Mouse (Mus musculus) thymus, postnatal 36 days (tissue): ENCODE data around the gene Lce1j.
"Not testable (repeated sequence)": the region's sequence is repeated elsewhere in the genome, so short reads cannot be mapped to it uniquely, and the experiment has no call there.

Source experiments
- DNase-seq, 2 experiments: peaks; one replicate each; pipeline ENCODE4 v3.0.0; 2022; ENCODE audit warnings: mixed read lengths in 2 of 2

The Lce1j gene

GRCm38 (mm10) chr3:92790414-92790813 lies at the start of gene Lce1j:
TSS of gene Lce1j (minus strand) at chr3:92790514.
- no peak for DNase-seq

- DNase-seq, result no peak
Measured at GRCm38 (mm10) chr3:92827108-92827507, 36.8 kb upstream of the Lce1j start, which contains the start of gene Kprp. TSS of gene Kprp (minus strand) at chr3:92827247.

DNA sequence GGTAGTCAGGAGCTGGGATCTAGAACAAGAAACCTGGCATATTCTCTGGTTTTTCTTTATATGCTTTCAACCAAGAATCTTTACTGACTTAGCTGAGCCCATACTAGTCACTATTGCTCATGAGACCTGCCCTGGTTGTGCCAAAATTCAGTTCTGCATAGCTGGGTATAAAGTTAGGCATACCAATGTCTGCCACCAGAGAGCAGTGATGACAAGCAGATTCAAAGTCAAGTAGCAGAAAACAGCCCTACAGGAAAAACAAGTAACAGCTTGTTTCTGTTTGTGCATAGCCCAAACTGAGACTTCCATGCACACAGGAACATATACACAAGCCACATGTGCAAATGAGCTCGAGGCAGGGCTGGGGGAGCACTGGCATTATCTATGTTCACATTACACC lies 35.5 kb upstream of the Lce1j start:
- DNase-seq, result no peak

DNA sequence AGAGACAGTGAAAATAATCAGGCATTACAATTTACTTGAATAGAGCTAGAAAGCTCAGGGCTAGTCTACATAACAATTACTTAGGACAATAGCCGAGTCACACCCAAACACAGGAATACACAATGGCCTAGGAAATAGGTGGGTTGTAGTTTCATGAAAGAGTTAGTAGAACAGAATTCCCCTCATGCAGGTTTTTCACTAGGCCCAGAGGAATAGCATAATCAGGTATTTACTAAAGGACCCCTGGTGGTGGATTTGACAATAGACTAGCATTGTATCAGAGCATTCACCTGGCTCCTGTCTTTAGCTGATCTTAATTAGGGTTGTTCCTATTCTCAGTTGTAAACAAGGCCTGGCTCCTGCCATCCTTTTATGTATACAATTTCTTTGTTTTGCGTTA lies 25.7 kb upstream of the Lce1j start:
- DNase-seq, result not testable (repeated sequence)

DNA sequence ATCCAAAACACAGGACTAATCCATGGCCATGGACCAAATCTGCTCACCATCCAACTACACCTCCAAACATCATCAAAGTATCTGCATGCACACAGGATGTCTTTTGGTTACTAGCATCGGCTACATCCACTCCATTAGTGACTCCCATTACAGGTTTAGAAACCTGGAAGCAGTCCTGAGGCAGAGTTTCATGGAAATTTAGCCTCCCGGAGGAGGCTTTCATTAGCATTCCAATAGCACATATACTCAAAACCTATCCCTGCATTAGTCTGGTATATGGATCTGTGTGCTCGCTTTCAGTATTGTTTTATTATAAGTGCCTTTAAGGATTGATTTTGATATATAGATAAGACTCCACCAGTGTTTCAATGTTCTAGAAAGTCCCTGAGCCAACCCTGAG lies 25.3 kb upstream of the Lce1j start:
- DNase-seq, result no peak

DNA sequence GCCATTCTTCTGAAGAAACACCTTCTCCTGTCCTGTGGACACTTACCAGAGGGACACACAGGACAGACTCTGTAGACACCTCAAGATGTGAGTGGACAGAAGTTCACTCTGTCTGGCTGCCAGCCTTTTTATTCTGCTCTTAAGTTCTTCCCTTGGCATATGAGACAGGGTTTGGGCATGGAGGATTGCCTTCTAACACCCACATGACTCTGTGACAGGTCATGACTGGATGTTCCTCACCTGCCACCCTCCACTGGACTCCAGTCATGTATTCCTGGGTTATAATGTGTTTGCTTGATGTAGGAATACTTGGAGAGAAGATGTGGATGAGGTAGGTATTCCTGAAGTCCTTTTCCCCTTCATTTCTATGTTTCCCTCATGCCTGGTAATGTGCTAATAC lies 17.5 kb upstream of the Lce1j start, which contains the start of gene Lce1k:
Lce1k (minus strand) TSS at position 101 of the 400 bp plus-strand sequence.
- no peak for DNase-seq

- DNase-seq, result no peak
Measured at GRCm38 (mm10) chr3:92778799-92779198, 11.5 kb downstream of the Lce1j start, which contains the start of gene Lce1i. TSS of gene Lce1i (minus strand) at chr3:92778899.

DNA sequence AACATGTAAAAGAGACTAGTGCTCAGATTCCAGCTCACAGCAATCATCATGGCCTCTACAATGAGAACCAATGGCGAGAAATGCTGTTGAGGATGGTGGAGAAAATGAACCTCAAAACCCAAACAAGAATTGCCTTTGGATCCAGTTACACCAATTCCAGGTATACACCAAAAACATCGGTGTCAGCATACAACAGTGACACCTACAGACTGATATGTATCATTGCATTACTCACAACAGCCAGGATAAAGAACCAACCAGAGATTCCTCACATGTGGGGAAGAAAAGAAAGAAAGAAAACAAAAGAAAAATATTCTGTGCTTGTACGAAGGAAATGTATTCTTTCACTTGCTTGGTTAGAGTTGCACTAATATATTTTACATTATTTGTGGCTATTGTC lies 18.7 kb downstream of the Lce1j start:
- DNase-seq, result no peak

DNA sequence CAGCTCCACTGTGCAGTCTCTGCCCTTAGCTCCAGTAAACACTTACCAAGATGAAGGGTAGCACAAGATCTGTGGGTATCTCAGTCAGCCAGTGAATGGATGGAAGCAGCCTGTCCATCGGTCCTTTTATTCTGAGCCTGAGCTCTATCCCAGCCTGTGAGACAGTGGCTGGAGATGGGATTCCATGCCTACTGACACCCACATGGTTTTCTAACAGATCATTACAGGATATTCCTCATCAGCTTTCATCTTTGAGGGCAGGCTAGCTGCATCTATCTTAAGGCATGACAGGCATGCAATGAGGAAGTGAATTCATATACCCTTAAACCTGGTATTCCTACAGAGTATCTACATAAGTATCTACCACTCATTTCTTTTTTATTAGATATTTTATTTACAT lies 25.3 kb downstream of the Lce1j start, which contains the start of gene Lce1h:
Lce1h (minus strand) TSS at position 101 of the 400 bp plus-strand sequence.
- DNase-seq, result no peak

GRCm38 (mm10) chr3:92753197-92753596 lies 37.1 kb downstream of the Lce1j start:
- DNase-seq, result no peak

- DNase-seq, result no peak
Measured at GRCm38 (mm10) chr3:92752238-92752637, 38.1 kb downstream of the Lce1j start, which contains the start of gene Lce1g. TSS of gene Lce1g (minus strand) at chr3:92752338.

GRCm38 (mm10) chr3:92738996-92739395 lies 51.3 kb downstream of the Lce1j start, which contains the start of gene Gm38119:
TSS of gene Gm38119 (minus strand) at chr3:92739096.
- DNase-seq, result no peak
